In genomic region chr1:68178580-68178979, GRCm38 (mm10) we compare ENCODE assay signal across 12 mouse cellular contexts.
DNase-seq lines count a peak whose midpoint lies in the region; ATAC-seq lines count a peak whose summit lies in the region.
"Had no signal": no experiment of that assay in that cellular context is flagged by ENCODE, and none has a peak within 500 bp of the region (broad histone marks: within the 10 kb centered on the region; RNA-seq: fewer than 3 reads in every experiment).

No protein-coding gene starts in this region.

- no peaks in the 10 kb centered on the region for H3K9me3 ChIP-seq in forebrain, embryonic 13.5 days (replicated peaks)
- H3K9me3 ChIP-seq in forebrain, embryonic 11.5 days (ENCODE audit: control insufficient read depth, low read length) = no peaks in the 10 kb centered on the region
- no peaks in the 10 kb centered on the region for H3K9me3 ChIP-seq in hindbrain, embryonic 14.5 days (ENCODE audit: control insufficient read depth, low read length)
- no peaks in the 10 kb centered on the region for H3K9me3 ChIP-seq in neural tube, embryonic 14.5 days (ENCODE audit: control insufficient read depth, low read length)
- H3K9me3 ChIP-seq: stomach, embryonic 15.5 days had no signal

- H3K4me1 ChIP-seq in forebrain, embryonic 13.5 days = peaks cover 6% of the 10 kb centered on the region
- no peaks in the 10 kb centered on the region for H3K4me1 ChIP-seq in forebrain, embryonic 11.5 days (replicated peaks; ENCODE audit: control insufficient read depth, insufficient read depth, low read length)
- 0 out of 2 replicates have a peak, but pooled peaks cover 4% of the 10 kb centered on the region for H3K4me1 ChIP-seq in hindbrain, embryonic 14.5 days (replicated peaks; ENCODE audit: control insufficient read depth, insufficient read depth, low read length)
- H3K4me1 ChIP-seq in neural tube, embryonic 14.5 days (ENCODE audit: control insufficient read depth, insufficient read depth, low read length) = 0 out of 2 replicates have a peak, but pooled peaks cover 5% of the 10 kb centered on the region
- H3K4me1 ChIP-seq: stomach, embryonic 15.5 days had no signal

- H3K4me2 ChIP-seq in forebrain, embryonic 13.5 days = no peak overlapping the region
- H3K4me2 ChIP-seq in forebrain, embryonic 11.5 days (ENCODE audit: low read depth, low read length, severe bottlenecking) = no peak overlapping the region
- no peak overlapping the region for H3K4me2 ChIP-seq in hindbrain, embryonic 14.5 days (replicated peaks)
- no peak overlapping the region for H3K4me2 ChIP-seq in neural tube, embryonic 14.5 days (ENCODE audit: low read depth, low read length)
- H3K4me2 ChIP-seq: liver, embryonic 11.5 days; stomach, embryonic 15.5 days had no signal

- WGBS in forebrain, embryonic 13.5 days = 9% methylated on average over 3 of the region's 3 CpGs
- WGBS in forebrain, embryonic 11.5 days = 36% methylated on average over 3 of the region's 3 CpGs
- 19% methylated on average over 3 of the region's 3 CpGs for WGBS in hindbrain, embryonic 14.5 days
- WGBS in neural tube, embryonic 14.5 days = 7% methylated on average over 3 of the region's 3 CpGs

- no peak overlapping the region for H3K9ac ChIP-seq in forebrain, embryonic 13.5 days
- H3K9ac ChIP-seq in forebrain, embryonic 11.5 days (ENCODE audit: low read length) = no peak overlapping the region
- H3K9ac ChIP-seq in hindbrain, embryonic 14.5 days = no peak overlapping the region
- H3K9ac ChIP-seq in neural tube, embryonic 14.5 days (replicated peaks; ENCODE audit: low read depth, low read length) = no peak overlapping the region
- H3K9ac ChIP-seq: stomach, embryonic 15.5 days had no signal

- intact Hi-C loops in heart, postnatal 36 days (cut with DNase I) = no loop called here

- no peak for DNase-seq in forebrain, embryonic 11.5 days (ENCODE audit: low spot score)
- DNase-seq in cerebellum, postnatal 10 days = peak; percentile 81 to 88
- peak; percentile 63 for DNase-seq in hindbrain, embryonic 14.5 days (ENCODE audit: low spot score)
- DNase-seq in ovary, postnatal 14 days (ENCODE audit: low spot score) = no peak
- DNase-seq in testis, postnatal 10 days (ENCODE audit: low spot score) = no peak
- DNase-seq in heart, postnatal 36 days = no peak
- DNase-seq: gastrocnemius, postnatal 25 days; layer of hippocampus, adult 9-11 months had no signal

- no peak overlapping the region for H3K4me3 ChIP-seq in forebrain, embryonic 13.5 days
- H3K4me3 ChIP-seq in forebrain, embryonic 11.5 days (ENCODE audit: low read depth, low read length) = no peak overlapping the region
- no peak overlapping the region for H3K4me3 ChIP-seq in hindbrain, embryonic 14.5 days (replicated peaks; ENCODE audit: low read length)
- H3K4me3 ChIP-seq in neural tube, embryonic 14.5 days (ENCODE audit: low read depth, low read length) = no peak overlapping the region
- H3K4me3 ChIP-seq: stomach, embryonic 15.5 days had no signal

- ATAC-seq in forebrain, embryonic 13.5 days = peak; percentile 70
- ATAC-seq in forebrain, embryonic 11.5 days (replicated peaks; ENCODE audit: low FRiP score) = no peak
- peak; percentile 89 for ATAC-seq in hindbrain, embryonic 14.5 days (ENCODE audit: low FRiP score)
- ATAC-seq in neural tube, embryonic 14.5 days (ENCODE audit: low read depth) = peak; percentile 92

- H3K36me3 ChIP-seq in forebrain, embryonic 13.5 days (ENCODE audit: poor library complexity, severe bottlenecking) = no peaks in the 10 kb centered on the region
- no peaks in the 10 kb centered on the region for H3K36me3 ChIP-seq in forebrain, embryonic 11.5 days (ENCODE audit: control insufficient read depth, insufficient read depth, low read length)
- no peaks in the 10 kb centered on the region for H3K36me3 ChIP-seq in hindbrain, embryonic 14.5 days (replicated peaks; ENCODE audit: control insufficient read depth, insufficient read depth)
- H3K36me3 ChIP-seq in neural tube, embryonic 14.5 days (ENCODE audit: control insufficient read depth, insufficient read depth, low read length) = no peaks in the 10 kb centered on the region
- H3K36me3 ChIP-seq: stomach, embryonic 15.5 days had no signal

- H3K27me3 ChIP-seq in forebrain, embryonic 13.5 days = no peaks in the 10 kb centered on the region
- H3K27me3 ChIP-seq in forebrain, embryonic 11.5 days (ENCODE audit: control insufficient read depth, insufficient read depth, low read length) = no peaks in the 10 kb centered on the region
- H3K27me3 ChIP-seq in hindbrain, embryonic 14.5 days (ENCODE audit: control insufficient read depth, insufficient read depth, low read length) = no peaks in the 10 kb centered on the region
- no peaks in the 10 kb centered on the region for H3K27me3 ChIP-seq in neural tube, embryonic 14.5 days (ENCODE audit: control insufficient read depth, insufficient read depth, low read length)
- H3K27me3 ChIP-seq: stomach, embryonic 15.5 days had no signal

- H3K27ac ChIP-seq in forebrain, embryonic 13.5 days = no peak overlapping the region; the same call in 1 of the 2 replicates
- no peak overlapping the region for H3K27ac ChIP-seq in forebrain, embryonic 11.5 days (ENCODE audit: low read depth, low read length)
- peak overlapping the region; percentile 60 for H3K27ac ChIP-seq in hindbrain, embryonic 14.5 days
- peak overlapping the region; percentile 34; the same call in 1 of the 2 replicates for H3K27ac ChIP-seq in neural tube, embryonic 14.5 days (ENCODE audit: low read depth, low read length)
- H3K27ac ChIP-seq: stomach, embryonic 15.5 days had no signal

Comparison
In these comparisons a context has a peak if more than half of its experiments do, and no peak if none do; other contexts are left out.
1. H3K27ac ChIP-seq: peak in hindbrain, embryonic 14.5 days (single experiment) and neural tube, embryonic 14.5 days (single experiment); none in forebrain, embryonic 13.5 days (single experiment) and forebrain, embryonic 11.5 days (single experiment).
2. DNase-seq: peak in cerebellum, postnatal 10 days (2 of 2) and hindbrain, embryonic 14.5 days (single experiment); none in forebrain, embryonic 11.5 days (single experiment), ovary, postnatal 14 days (single experiment), testis, postnatal 10 days (single experiment) and heart, postnatal 36 days (0 of 2).